Mouse (Mus musculus) liver, embryonic 11.5 days (tissue): ENCODE data around the gene Mrtfa. TPM values are rescaled to one million over a fixed set of nuclear protein-coding genes. Genes with fewer than 3 reads are reported as not detected.

ENCODE experiments used
- ATAC-seq: fragments of 200-750 bp; cut with Nextera tagmentation; replicated peaks from 2 replicates; pipeline ENCODE4 v1.8.0; 2017; ENCODE audit warnings: moderate number of reproducible peaks, mild to moderate bottlenecking, moderate TSS enrichment, moderate library complexity; ENCODE audit not compliant: low FRiP score
- DNase-seq: peaks from one replicate; pipeline ENCODE4 v3.0.0-alpha.2; 2017; ENCODE audit warnings: low spot score
- H3K27ac ChIP-seq: fragments of 300-500 bp; sonication (generic); 2 replicates; pipeline ENCODE4 v1.5.1; 2014; ENCODE audit warnings: mild to moderate bottlenecking, low read depth, low read length, control low read depth
- H3K27me3 ChIP-seq: fragments of 300-500 bp; sonication (generic); replicated peaks from 2 replicates; pipeline ENCODE4 v1.6.1; 2014; ENCODE audit warnings: low read length, mixed read lengths; ENCODE audit not compliant: control insufficient read depth, insufficient read depth
- H3K36me3 ChIP-seq: fragments of 300-500 bp; sonication (generic); 2 replicates; pipeline ENCODE4 v1.6.1; 2014; ENCODE audit warnings: mild to moderate bottlenecking, low read length, moderate library complexity, mixed read lengths; ENCODE audit not compliant: control insufficient read depth, insufficient read depth
- H3K4me1 ChIP-seq: fragments of 300-500 bp; sonication (generic); replicated peaks from 2 replicates; pipeline ENCODE4 v1.6.1; 2014; ENCODE audit warnings: low read length, mixed read lengths; ENCODE audit not compliant: control insufficient read depth, insufficient read depth
- H3K4me2 ChIP-seq: fragments of 300-500 bp; sonication (generic); 2 replicates; pipeline ENCODE4 v1.6.1; 2014; ENCODE audit warnings: mild to moderate bottlenecking, control low read depth, moderate library complexity
- H3K4me3 ChIP-seq: fragments of 300-500 bp; sonication (generic); 2 replicates; pipeline ENCODE4 v1.5.1; 2014; ENCODE audit warnings: low read depth, low read length, control low read depth
- H3K9ac ChIP-seq: fragments of 300-500 bp; sonication (generic); 2 replicates; pipeline ENCODE4 v1.6.1; 2014; ENCODE audit warnings: low read depth, low read length, control low read depth
- H3K9me3 ChIP-seq: fragments of 300-500 bp; sonication (generic); 2 replicates; pipeline ENCODE4 v1.6.1; 2016; ENCODE audit warnings: low read length, inconsistent platforms, mixed read lengths; ENCODE audit not compliant: control insufficient read depth
- WGBS: fragments of 180-500 bp; shearing (Covaris S2); extraction: QIAGEN DNeasy Blood & Tissue Kit; methylation state at CpG from one replicate; pipeline ENCODE4 v1.1.7; 2014; 5-methylcytosine and 5-hydroxymethylcytosine counted together
- polyA plus RNA-seq: library from polyadenylated mRNA; unstranded; fragments of >200 nt; fragmentation: Nextera tagmentation; extraction: Ambion mirVana; gene quantifications from 2 replicates; pipeline ENCODE4 v1.2.1, GENCODE M21; 2014

Gene Mrtfa
- polyA plus RNA-seq, 1 experiment from 2014 or later: 20.6 TPM

DNA sequence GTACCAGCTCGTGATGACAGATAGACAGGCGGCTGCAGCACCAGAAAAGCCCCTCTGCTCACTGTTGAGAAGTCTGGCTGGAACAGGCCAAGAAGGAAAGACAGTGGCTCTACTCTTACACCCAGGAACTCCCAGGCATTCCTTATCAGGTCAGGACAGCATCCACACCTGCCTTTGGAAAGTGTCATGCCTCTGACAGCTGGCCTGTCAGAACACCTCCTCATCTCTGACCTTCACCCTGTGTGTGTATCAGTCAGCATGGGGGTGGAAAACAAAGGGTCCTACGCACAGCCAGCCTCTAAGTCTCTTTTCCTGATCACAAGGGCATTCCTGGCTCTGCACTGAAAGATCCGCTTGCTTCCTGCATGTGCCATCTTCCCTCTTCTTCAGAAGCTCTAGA is 148.8 kb downstream of the Mrtfa start:
- no peak overlapping the region for H3K27ac ChIP-seq
- no peak overlapping the region for H3K4me2 ChIP-seq
- no peaks in the 10 kb centered on the region for H3K9me3 ChIP-seq
- no peak for DNase-seq
- no peaks in the 10 kb centered on the region for H3K36me3 ChIP-seq
- no peaks in the 10 kb centered on the region for H3K27me3 ChIP-seq
- peaks cover 22% of the 10 kb centered on the region for H3K4me1 ChIP-seq
- no peak overlapping the region for H3K4me3 ChIP-seq
- no peak overlapping the region for H3K9ac ChIP-seq
- 61% methylated on average over 4 of the region's 4 CpGs for WGBS
- no peak for ATAC-seq

- no peak overlapping the region for H3K4me3 ChIP-seq
- H3K27me3 ChIP-seq: no peaks in the 10 kb centered on the region
- 90% methylated on average over 5 of the region's 5 CpGs for WGBS
- DNase-seq (no peak), ATAC-seq (no peak)
- no peak overlapping the region for H3K9ac ChIP-seq
- no peaks in the 10 kb centered on the region for H3K9me3 ChIP-seq
- H3K4me1 ChIP-seq: peaks cover 25% of the 10 kb centered on the region
- no peaks in the 10 kb centered on the region for H3K36me3 ChIP-seq
- H3K4me2 ChIP-seq: no peak overlapping the region
- H3K27ac ChIP-seq: no peak overlapping the region
Measured at GRCm38 (mm10) chr15:81038419-81038818, 152.1 kb downstream of the Mrtfa start.

DNA sequence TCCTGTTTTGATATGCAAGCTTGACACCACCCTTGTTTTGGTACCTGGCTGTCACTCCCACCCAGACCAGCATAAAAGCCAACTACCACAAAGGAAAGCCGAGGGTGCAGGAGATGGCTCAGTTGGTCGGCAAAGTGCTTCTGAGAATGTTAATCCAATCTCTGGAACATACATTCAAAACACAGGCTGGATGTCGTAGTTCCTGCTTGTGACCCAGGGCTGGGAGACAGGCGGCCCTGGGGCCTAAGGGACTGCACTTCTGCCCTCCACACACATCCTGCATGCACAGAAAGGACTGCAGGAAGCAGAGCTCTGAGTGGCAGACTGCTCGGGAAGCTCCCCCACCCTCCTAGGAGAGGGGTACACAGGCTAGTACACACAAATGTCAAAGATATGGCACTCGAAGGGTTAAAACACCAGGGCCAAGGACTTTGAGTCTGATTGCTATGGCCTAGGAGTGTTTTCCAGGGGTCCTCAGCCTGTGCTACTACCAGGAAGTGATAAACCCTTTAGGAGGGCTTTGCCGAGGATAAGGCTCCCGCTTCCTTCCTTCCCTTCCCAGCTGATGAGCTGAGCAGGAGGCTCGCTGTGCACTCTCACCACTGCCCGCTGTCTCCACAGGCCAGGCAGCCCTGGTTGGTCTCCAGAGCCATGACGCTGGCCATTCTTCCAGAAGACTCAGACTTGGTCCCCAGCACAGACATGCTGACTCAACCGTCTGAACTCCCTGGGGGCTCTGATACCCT is 155.0 kb downstream of the Mrtfa start:
- H3K27ac ChIP-seq: no peak overlapping the region
- H3K9ac ChIP-seq: no peak overlapping the region
- 48% methylated on average over 12 of the region's 12 CpGs for WGBS
- H3K4me3 ChIP-seq: no peak overlapping the region
- no peaks in the 10 kb centered on the region for H3K36me3 ChIP-seq
- DNase-seq (no peak), ATAC-seq (peak; percentile 54)
- H3K27me3 ChIP-seq: no peaks in the 10 kb centered on the region
- H3K9me3 ChIP-seq: no peaks in the 10 kb centered on the region
- peaks cover 16% of the 10 kb centered on the region for H3K4me1 ChIP-seq
- no peak overlapping the region for H3K4me2 ChIP-seq

GRCm38 (mm10) chr15:81034119-81034518 is 156.4 kb downstream of the Mrtfa start:
- H3K9ac ChIP-seq: no peak overlapping the region
- H3K4me1 ChIP-seq: peaks cover 16% of the 10 kb centered on the region
- no peaks in the 10 kb centered on the region for H3K9me3 ChIP-seq
- no peak for DNase-seq
- no peaks in the 10 kb centered on the region for H3K36me3 ChIP-seq
- no peak overlapping the region for H3K4me3 ChIP-seq
- no peak overlapping the region for H3K27ac ChIP-seq
- no peak for ATAC-seq
- WGBS: 75% methylated on average over 6 of the region's 6 CpGs
- no peak overlapping the region for H3K4me2 ChIP-seq
- H3K27me3 ChIP-seq: no peaks in the 10 kb centered on the region

- H3K9me3 ChIP-seq: no peaks in the 10 kb centered on the region
- no peaks in the 10 kb centered on the region for H3K27me3 ChIP-seq
- ATAC-seq (no peak), DNase-seq (no peak)
- peaks cover 20% of the 10 kb centered on the region for H3K4me1 ChIP-seq
- no peak overlapping the region for H3K27ac ChIP-seq
- 39% methylated on average over 9 of the region's 9 CpGs for WGBS
- H3K4me2 ChIP-seq: no peak overlapping the region
- no peak overlapping the region for H3K4me3 ChIP-seq
- no peak overlapping the region for H3K9ac ChIP-seq
- no peaks in the 10 kb centered on the region for H3K36me3 ChIP-seq
Measured at GRCm38 (mm10) chr15:81032941-81033629, 157.5 kb downstream of the Mrtfa start.

- no peaks in the 10 kb centered on the region for H3K27me3 ChIP-seq
- no peak for DNase-seq
- peaks cover 32% of the 10 kb centered on the region for H3K4me1 ChIP-seq
- H3K9ac ChIP-seq: no peak overlapping the region
- H3K4me3 ChIP-seq: no peak overlapping the region
- ATAC-seq: no peak
- no peak overlapping the region for H3K27ac ChIP-seq
- H3K9me3 ChIP-seq: no peaks in the 10 kb centered on the region
- no peak overlapping the region for H3K4me2 ChIP-seq
- no peaks in the 10 kb centered on the region for H3K36me3 ChIP-seq
- 83% methylated on average over 4 of the region's 4 CpGs for whole genome bisulfite sequencing
Measured at GRCm38 (mm10) chr15:81031611-81032010, 158.9 kb downstream of the Mrtfa start.

DNA sequence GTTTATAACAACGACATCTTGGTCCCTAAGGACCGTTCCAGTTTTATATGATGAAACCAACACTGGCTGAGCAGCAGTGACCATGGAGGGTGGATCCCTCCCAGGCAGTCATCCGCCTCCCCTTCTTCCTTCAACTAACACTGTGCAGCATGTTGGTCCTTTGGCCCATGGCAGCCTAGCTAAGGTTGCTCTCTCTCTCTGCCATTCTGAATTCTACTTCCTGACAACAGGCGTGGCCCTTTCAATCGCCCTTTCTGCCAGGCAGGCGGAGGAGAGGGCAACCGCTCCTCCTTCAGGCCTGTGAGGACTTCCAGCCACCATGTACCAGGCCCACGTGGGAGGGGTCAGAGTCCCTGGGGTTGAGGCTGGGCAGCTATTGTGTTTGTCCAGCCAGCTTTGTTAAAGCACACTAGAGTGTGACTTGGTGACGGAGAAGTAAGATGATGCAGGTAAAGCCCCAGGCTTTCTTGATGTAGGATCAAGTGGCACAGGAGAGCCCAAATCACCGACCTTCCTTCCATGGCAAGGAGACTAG is 159.6 kb downstream of the Mrtfa start:
- no peaks in the 10 kb centered on the region for H3K9me3 ChIP-seq
- 79% methylated on average over 10 of the region's 10 CpGs for WGBS
- no peak overlapping the region for H3K9ac ChIP-seq
- H3K27ac ChIP-seq: no peak overlapping the region
- H3K4me1 ChIP-seq: peaks cover 39% of the 10 kb centered on the region
- H3K36me3 ChIP-seq: no peaks in the 10 kb centered on the region
- H3K27me3 ChIP-seq: no peaks in the 10 kb centered on the region
- no peak for DNase-seq
- ATAC-seq: no peak
- H3K4me2 ChIP-seq: no peak overlapping the region
- H3K4me3 ChIP-seq: no peak overlapping the region

- Histone ChIP-seq H3K4me1 (peaks cover 24% of the 10 kb centered on the region), H3K27me3 (no peaks in the 10 kb centered on the region), H3K9ac (no peak overlapping the region; the same call in 1 of the 2 replicates), H3K27ac (peak overlapping the region; percentile 76), H3K4me3 (no peak overlapping the region), H3K36me3 (no peaks in the 10 kb centered on the region), H3K9me3 (no peaks in the 10 kb centered on the region), H3K4me2 (peak overlapping the region; percentile 35)
- ATAC-seq (peak; percentile 99), DNase-seq (peak; percentile 83)
- WGBS: 18% methylated on average over 8 of the region's 8 CpGs
Measured at GRCm38 (mm10) chr15:81027378-81028173, 163.0 kb downstream of the Mrtfa start.
